Mouse (Mus musculus) myocyte (in vitro differentiated cells): ENCODE data around the gene Slc16a12.

ENCODE experiments used
- MAX ChIP-seq: IDR thresholded peaks from one replicate; pipeline ENCODE4 v1.6.1; 2011; ENCODE audit warnings: low read depth, mild to moderate bottlenecking, control low read depth
- MYOD1 ChIP-seq, 3 experiments: IDR thresholded peaks; one replicate each; pipeline ENCODE4 v1.6.1; 2011; ENCODE audit warnings: control low read depth in 2 of 3, low read depth in 2 of 3, mild to moderate bottlenecking in 2 of 3, moderate library complexity in 1 of 3; ENCODE audit not compliant: insufficient read length in 2 of 3, control insufficient read depth in 1 of 3
- POLR2A ChIP-seq: IDR thresholded peaks from one replicate; pipeline ENCODE4 v1.6.1; 2011; ENCODE audit warnings: low read depth, mild to moderate bottlenecking, control low read depth, moderate library complexity; ENCODE audit not compliant: insufficient read length
- POLR2AphosphoS2 ChIP-seq: IDR thresholded peaks from one replicate; pipeline ENCODE4 v1.6.1; 2011; ENCODE audit warnings: low read depth, control low read depth; ENCODE audit not compliant: insufficient read length

- TF ChIP-seq POLR2A (no peak), POLR2AphosphoS2 (no peak), MYOD1 (IDR thresholded peaks at IDR 0.05; ENCODE audit: control insufficient read depth in 1 of 3, insufficient read length in 2 of 3, low read depth in 2 of 3) (no peak), MAX (no peak)
Measured at GRCm38 (mm10) chr19:34796396-34796795, 49.3 kb upstream of the Slc16a12 start.
